Mouse (Mus musculus) heart, embryonic 10.5 days (tissue): ENCODE results near the gene Pde1a. TPM values are rescaled to one million over a fixed set of nuclear protein-coding genes. Genes with fewer than 3 reads are reported as not detected.

Experiments used
- DNase-seq: peaks from one replicate; pipeline ENCODE4 v3.0.0-alpha.2; 2017; ENCODE audit warnings: low spot score
- H3K27ac ChIP-seq: fragments of 300-500 bp; sonication (generic); 2 replicates; pipeline ENCODE4 v1.5.1; 2016; ENCODE audit warnings: mild to moderate bottlenecking
- H3K27me3 ChIP-seq: fragments of 300-500 bp; sonication (generic); 2 replicates; pipeline ENCODE4 v1.6.1; 2016; ENCODE audit warnings: mild to moderate bottlenecking; ENCODE audit not compliant: poor library complexity, insufficient read depth, severe bottlenecking
- H3K36me3 ChIP-seq: fragments of 300-500 bp; sonication (generic); 2 replicates; pipeline ENCODE4 v1.6.1; 2016; ENCODE audit warnings: mild to moderate bottlenecking, moderate library complexity
- H3K4me1 ChIP-seq: fragments of 300-500 bp; sonication (generic); 2 replicates; pipeline ENCODE4 v1.6.1; 2016; ENCODE audit warnings: mild to moderate bottlenecking
- H3K4me3 ChIP-seq: fragments of 300-500 bp; sonication (generic); 2 replicates; pipeline ENCODE4 v1.5.1; 2016; ENCODE audit warnings: mild to moderate bottlenecking, moderate library complexity
- H3K9me3 ChIP-seq: fragments of 300-500 bp; sonication (generic); 2 replicates; pipeline ENCODE4 v1.6.1; 2016; ENCODE audit warnings: mild to moderate bottlenecking, moderate library complexity
- WGBS: fragments of 180-500 bp; shearing (Covaris S2); methylation state at CpG from one replicate; pipeline ENCODE4 v1.1.7; 2016; 5-methylcytosine and 5-hydroxymethylcytosine counted together
- polyA plus RNA-seq: library from polyadenylated mRNA; unstranded; fragments of >200 nt; fragmentation: Nextera tagmentation; extraction: Ambion mirVana; gene quantifications from 2 replicates; pipeline ENCODE4 v1.2.1, GENCODE M21; 2016

The Pde1a gene
- polyA plus RNA-seq, 1 experiment from 2014 or later, result 7.0 TPM

DNA sequence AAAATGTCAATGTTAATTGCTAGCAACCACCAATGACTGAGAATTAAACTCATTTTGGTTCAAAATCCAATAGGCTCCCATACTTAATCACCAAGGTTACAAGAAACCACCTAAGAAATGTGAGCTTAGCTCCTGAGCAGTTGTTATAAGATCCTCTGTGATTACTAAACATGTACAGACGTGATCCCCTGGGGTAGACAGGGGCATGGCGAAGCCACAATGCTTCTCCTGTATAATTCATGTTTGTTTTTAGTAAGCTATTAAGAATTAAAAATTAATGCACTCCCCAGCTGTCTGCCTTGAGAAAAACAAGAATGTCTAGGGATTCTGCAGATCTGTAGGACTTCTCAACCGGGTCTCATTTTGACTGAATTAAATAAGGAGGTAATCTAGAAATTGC lies 309.7 kb downstream of the Pde1a start:
- H3K4me3 ChIP-seq, result no peak overlapping the region
- H3K36me3 ChIP-seq, result no peaks in the 10 kb centered on the region
- H3K4me1 ChIP-seq, result no peaks in the 10 kb centered on the region
- WGBS, result 81% methylated on average over 3 of the region's 3 CpGs
- DNase-seq, result no peak
- no peaks in the 10 kb centered on the region for H3K9me3 ChIP-seq
- H3K27ac ChIP-seq, result no peak overlapping the region
- H3K27me3 ChIP-seq, result no peaks in the 10 kb centered on the region

DNA sequence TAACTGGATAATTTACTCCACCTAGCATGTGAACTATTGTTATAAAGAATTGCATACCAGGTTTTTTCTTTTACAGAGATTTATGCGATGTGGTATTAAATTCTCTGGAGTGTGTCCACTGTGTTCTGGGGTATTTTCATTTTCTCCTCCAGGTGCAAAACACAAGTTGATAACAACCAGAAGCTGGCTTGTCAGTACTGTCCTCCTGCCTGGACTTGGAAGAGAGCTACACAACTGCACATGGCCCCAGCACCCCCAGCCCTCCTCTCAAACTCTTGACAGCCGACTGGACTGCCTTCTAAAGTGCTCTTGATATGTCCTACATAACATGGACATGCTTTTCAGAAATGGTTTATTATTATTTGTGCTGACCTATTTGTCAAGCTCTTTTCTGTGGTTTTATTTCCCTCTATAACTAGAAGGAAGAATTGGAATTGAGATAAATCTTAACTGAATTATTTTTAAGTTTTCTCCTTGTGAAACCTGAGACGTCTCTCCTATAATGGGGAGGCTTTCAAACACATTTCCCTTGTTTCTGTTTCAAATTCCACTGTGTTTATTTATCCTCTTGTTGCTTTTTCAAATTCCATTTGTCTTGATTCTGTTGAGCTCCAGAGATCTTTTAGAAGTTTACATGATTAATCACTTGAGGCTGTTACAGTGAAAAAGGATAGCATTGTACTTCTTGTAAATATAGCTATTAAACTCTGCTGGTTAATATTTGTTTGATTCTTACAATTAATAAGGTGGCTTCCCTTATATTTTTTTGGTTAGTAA lies 313.4 kb downstream of the Pde1a start:
- WGBS, result 58% methylated on average over 3 of the region's 3 CpGs
- no peak overlapping the region for H3K27ac ChIP-seq
- DNase-seq, result no peak
- no peak overlapping the region for H3K4me3 ChIP-seq
- no peaks in the 10 kb centered on the region for H3K27me3 ChIP-seq
- H3K9me3 ChIP-seq, result no peaks in the 10 kb centered on the region
- no peaks in the 10 kb centered on the region for H3K4me1 ChIP-seq
- H3K36me3 ChIP-seq, result no peaks in the 10 kb centered on the region

- no peaks in the 10 kb centered on the region for H3K36me3 ChIP-seq
- WGBS, result 57% methylated on average over 7 of the region's 7 CpGs
- H3K4me3 ChIP-seq, result no peak overlapping the region
- no peak overlapping the region for H3K27ac ChIP-seq
- no peaks in the 10 kb centered on the region for H3K4me1 ChIP-seq
- no peaks in the 10 kb centered on the region for H3K9me3 ChIP-seq
- H3K27me3 ChIP-seq, result no peaks in the 10 kb centered on the region
- DNase-seq, result no peak
These were observed 330.6 kb downstream of the Pde1a start for GRCm38 (mm10) chr2:79798627-79799026.

- H3K4me1 ChIP-seq, result no peaks in the 10 kb centered on the region
- H3K9me3 ChIP-seq, result no peaks in the 10 kb centered on the region
- no peak overlapping the region for H3K4me3 ChIP-seq
- DNase-seq, result no peak
- no peaks in the 10 kb centered on the region for H3K27me3 ChIP-seq
- 55% methylated on average over 2 of the region's 2 CpGs for WGBS
- H3K36me3 ChIP-seq, result no peaks in the 10 kb centered on the region
- H3K27ac ChIP-seq, result no peak overlapping the region
These were observed 331.8 kb downstream of the Pde1a start for GRCm38 (mm10) chr2:79797444-79797843.

GRCm38 (mm10) chr2:79793186-79793585 lies 336.1 kb downstream of the Pde1a start:
- Histone ChIP-seq H3K36me3 (no peaks in the 10 kb centered on the region), H3K4me3 (no peak overlapping the region), H3K27me3 (no peaks in the 10 kb centered on the region), H3K27ac (no peak overlapping the region), H3K9me3 (no peaks in the 10 kb centered on the region), H3K4me1 (no peaks in the 10 kb centered on the region)
- 58% methylated on average over 2 of the region's 2 CpGs for WGBS
- DNase-seq, result no peak

- no peaks in the 10 kb centered on the region for H3K9me3 ChIP-seq
- H3K27me3 ChIP-seq, result no peaks in the 10 kb centered on the region
- H3K4me1 ChIP-seq, result no peaks in the 10 kb centered on the region
- 86% methylated on average over 11 of the region's 11 CpGs for WGBS
- DNase-seq, result no peak
- H3K36me3 ChIP-seq, result no peaks in the 10 kb centered on the region
- H3K27ac ChIP-seq, result no peak overlapping the region
- H3K4me3 ChIP-seq, result no peak overlapping the region
These were observed 342.8 kb downstream of the Pde1a start for GRCm38 (mm10) chr2:79786467-79786866.

DNA sequence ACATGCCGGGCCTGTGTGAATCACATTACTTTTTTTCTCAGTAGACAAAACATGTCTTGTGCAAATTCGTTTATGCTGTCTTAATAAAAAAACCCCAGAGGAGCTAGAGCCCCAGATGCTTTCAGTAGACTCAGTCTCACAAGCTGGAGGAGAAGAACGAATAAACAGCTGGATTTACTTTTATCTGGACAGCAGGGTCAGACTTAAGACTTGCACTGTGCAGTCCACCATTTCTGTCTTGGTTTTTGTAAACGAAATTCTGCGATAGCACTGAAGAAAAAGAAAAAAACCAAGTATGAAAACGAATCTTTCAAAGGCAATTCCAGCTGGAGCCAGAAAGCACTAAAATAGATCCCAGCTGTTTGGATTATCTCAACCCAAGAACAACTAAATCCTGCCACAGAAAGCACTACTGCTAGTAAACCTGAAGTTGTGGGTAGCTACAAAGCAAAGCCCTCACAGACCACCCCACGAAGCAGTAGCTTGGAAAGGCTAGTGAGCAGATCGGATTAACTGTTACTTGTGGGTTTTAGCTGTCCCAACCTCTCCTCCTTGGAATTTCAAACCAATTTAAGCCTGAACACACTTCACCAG lies 343.6 kb downstream of the Pde1a start:
- 64% methylated on average over 8 of the region's 8 CpGs for WGBS
- DNase-seq, result no peak
- no peaks in the 10 kb centered on the region for H3K4me1 ChIP-seq
- no peaks in the 10 kb centered on the region for H3K36me3 ChIP-seq
- H3K27me3 ChIP-seq, result no peaks in the 10 kb centered on the region
- no peaks in the 10 kb centered on the region for H3K9me3 ChIP-seq
- H3K27ac ChIP-seq, result no peak overlapping the region
- H3K4me3 ChIP-seq, result no peak overlapping the region

Other genes starting within 250 kb of the Pde1a start
- gene Prdx6b, start 163.0 kb upstream of the Pde1a start, polyA plus RNA-seq, result not detected in 2 replicates
- 71.2 and 74.6 TPM in 2 replicates for gene Dnajc10, start 186.0 kb upstream of the Pde1a start, polyA plus RNA-seq